Mouse (Mus musculus) induced T-regulatory cell, adult 2 months (primary cell): ENCODE data around the gene Zfp866.
A peak's percentile ranks its signal among the peaks of the same experiment; 100 is the strongest.

Experiments used
- DNase-seq: peaks from one replicate; pipeline ENCODE4 v3.0.0-alpha.2; 2012; ENCODE audit warnings: low read depth

Gene Zfp866

DNA sequence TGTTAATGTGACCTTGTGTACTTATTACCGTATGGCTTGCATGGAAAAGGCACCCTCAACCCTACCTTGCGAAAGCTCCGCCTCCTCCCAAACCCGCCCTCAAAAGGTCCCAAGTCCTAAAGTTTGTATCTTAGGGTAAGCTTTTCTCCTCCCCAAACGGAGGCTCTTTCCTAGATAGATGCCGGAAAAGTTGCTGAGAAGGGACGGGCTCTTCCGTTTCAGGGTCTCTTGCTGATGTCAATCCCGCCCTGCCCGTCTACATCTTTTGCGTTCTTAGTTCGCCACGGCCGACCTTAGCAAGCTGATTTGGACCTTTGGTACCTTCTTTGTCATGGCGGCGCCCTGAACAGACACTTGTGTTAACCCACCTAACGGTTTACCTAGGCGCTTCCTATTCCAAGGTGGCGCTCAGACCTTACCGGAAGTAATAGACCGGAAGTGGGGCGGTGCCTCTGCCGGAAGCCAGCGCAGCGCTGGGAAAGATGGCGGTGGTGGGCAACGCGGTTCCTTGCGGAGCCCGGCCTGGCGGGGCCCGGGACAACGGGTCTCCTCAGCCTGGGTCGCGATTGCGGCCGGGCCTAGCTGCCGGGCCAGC is at the start of gene Zfp866, which contains the start of gene Atp13a1:
Gene Zfp866 (minus strand): TSS at position 406 of the 595 bp plus-strand sequence.
Gene Atp13a1 (plus strand): TSS at position 391 of the 595 bp plus-strand sequence.
- peak; percentile 96 for DNase-seq

DNA sequence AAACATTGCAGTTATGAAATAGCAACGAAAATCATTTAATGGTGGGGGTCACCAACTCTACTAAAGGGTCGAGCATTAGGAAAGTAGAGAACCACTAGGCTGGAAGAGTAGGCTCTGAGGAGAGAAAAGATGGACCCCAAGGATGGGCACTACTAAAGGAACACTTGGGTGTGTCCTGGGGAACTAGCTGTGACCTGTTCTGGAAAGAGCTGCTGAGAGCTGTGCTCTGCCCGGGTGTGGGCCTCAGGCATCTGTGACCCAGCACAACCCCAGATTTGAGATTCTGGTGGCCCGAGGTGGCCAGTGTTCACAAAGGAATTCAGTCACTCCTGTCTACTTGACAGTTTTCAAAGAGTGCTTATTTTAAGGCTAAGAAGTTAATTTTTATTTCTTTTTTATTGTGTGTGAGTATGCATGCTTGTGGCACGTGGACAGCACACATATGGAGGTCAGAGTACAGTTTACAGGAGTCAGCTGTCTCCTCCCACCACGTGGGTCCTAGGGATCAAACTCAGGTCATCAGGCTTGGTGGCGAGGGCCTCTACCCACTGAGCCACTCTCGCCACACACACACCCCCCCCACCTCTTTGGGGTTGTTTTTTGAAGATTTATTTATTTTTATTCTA is 46.2 kb upstream of the Zfp866 start:
- no peak for DNase-seq

DNA sequence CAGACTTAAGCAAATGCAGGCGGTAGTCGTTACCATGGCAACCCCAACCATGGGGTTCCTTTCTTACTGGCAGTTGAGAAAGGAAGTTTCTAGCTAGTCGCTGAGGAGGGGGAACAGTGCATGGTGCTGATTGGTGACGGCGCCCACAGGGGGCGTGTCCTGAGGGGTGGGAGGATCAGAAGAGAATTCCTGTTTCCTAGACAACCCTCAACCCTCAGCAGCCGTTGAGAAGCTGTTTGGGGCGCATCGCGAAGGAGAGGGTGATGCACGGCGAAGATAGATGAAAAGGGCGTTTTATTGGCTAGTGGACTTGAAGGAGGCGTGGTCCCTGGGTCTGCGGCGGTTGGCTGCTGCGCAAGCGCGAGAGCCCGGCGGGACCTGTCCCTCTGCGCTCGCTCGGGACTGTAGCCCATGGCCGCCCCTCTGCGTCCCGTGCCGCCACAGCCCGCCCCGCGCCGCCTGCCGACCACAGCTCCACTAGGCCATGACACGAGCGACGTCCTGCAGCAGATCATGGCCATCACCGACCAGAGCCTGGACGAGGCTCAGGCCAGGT is 41.4 kb upstream of the Zfp866 start, which contains the start of gene Pbx4:
Gene Pbx4 (plus strand): TSS at position 194 of the 556 bp plus-strand sequence.
- DNase-seq, result peak; percentile 99

DNA sequence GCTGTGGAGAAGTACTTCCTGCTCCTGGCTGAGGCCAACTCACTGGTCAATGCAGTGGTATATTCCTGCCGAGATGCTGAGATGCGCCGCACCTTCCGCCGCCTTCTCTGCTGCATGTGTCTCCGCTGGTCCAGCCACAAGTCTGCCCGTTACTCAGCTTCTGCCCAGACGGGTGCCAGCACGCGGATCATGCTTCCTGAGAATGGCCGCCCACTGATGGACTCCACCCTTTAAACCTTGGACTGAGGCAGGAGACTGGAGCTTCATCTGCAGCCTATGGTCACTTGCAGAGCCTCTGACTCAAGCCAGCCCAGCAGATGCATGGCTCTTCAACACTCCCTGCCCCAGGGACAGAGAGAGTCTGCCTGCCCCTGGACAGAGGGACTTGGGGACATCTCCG is 35.4 kb upstream of the Zfp866 start:
- no peak for DNase-seq

DNA sequence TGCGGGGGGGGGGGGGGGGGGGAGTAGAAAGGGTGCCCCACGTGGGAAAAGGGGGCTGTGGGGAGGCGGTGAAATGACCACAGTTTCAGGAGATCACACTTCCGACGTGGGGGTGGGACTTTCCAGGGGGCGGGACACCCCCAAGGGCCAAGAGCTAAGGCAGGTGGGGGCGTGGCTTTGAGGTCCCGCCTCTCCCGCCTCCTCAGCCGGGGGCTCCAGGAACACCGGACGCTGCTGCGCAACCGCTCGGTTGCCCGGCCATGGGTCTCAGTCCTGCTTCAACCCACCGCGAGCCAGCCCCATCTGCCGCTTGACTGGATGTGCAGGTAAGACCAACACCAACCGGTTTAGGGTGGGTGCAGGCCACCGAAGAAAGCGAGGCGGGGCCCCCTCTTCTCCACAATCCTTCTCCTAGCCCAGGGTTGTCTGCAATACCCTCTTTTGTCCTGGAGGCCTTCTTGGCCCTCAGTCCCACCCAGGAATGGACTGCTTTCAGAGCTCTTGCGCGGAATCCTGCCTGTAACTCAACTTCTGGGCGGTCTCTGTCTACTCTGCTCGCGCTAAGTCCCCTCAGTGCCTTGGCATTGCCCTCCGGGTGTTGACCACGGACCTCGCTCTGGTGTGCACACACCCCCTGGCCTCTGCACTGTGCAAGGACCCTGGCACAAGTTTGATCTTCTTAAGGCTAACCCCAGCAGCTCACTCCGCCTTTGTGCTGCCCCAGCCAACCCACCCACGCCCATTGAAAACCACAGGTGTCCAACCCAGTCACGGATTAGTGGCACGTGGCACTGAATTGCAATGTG is 31.6 kb upstream of the Zfp866 start, which contains the start of gene Lpar2:
Gene Lpar2 (plus strand): TSS at position 44 of the 806 bp plus-strand sequence.
- peak; percentile 92 for DNase-seq

DNA sequence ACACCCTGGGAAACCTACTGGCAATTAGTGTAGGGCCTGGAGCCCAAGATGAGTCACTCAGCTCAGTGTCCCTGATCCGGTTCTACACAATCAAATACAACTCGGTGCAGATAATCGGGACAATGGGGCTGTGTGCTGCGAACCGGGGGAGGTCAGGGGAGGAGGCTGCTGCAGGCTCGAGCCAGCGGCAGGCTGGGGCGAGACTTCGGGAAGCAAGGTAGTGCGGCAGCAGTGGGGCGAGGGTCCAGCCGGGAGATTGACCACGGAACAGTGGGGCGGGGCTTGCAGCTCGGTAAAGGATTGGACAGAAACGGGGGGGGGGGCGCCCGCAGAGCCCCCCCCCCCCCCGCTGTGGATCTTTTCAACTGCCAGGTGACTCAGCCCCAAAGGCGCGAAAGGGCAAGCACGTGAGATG is 31.0 kb upstream of the Zfp866 start:
- DNase-seq, result no peak

GRCm38 (mm10) chr8:69820466-69820865 is 29.5 kb upstream of the Zfp866 start:
- no peak for DNase-seq

GRCm38 (mm10) chr8:69815396-69815795 is 24.4 kb upstream of the Zfp866 start:
- no peak for DNase-seq

- no peak for DNase-seq
These were observed 23.9 kb upstream of the Zfp866 start for GRCm38 (mm10) chr8:69814881-69815280.

DNA sequence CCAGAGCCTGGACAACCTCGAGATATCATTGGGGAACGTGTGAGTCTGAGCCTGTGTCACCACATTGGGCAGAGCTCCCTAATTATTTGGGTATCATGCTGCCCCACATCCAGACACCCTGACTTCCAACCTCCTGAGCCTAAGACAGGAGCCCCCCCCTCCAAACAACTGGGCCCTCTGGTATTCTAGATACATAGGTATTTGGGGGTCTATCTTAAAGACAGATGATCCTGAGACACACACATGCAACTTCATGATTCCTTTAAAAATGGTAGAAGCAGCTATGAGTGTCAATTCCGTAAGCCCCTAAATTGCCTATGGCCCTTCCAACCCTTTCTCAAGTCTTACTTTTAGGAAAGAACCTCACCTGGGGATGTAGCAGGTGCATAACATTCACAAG is 18.8 kb upstream of the Zfp866 start:
- DNase-seq, result no peak

- DNase-seq, result peak; percentile 75
These were observed 18.0 kb upstream of the Zfp866 start for GRCm38 (mm10) chr8:69808864-69809403.

GRCm38 (mm10) chr8:69808094-69808863 is 17.3 kb upstream of the Zfp866 start, which contains the start of gene Gmip:
Gene Gmip, plus strand, starts transcription at chr8:69808679.
- DNase-seq, result peak; percentile 94

DNA sequence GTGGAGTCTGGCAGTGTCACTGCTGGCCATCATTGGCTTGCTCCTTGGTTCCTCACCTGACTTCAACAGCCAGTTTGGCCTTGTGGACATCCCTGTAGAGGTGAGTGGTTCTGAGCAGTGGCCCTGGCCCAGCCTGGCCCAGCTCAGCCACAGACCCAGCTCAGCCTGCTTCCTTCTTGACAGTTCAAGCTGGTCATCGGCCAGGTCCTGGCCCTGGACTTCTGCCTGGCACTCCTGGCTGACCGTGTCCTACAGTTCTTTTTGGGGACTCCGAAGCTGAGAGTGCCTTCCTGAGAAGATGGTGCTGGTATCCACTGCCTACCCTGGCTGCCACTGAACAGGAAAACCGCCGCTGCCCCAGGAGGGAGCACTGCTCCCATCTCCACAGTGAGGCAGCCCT is 16.3 kb upstream of the Zfp866 start:
- no peak for DNase-seq

- DNase-seq, result no peak
These were observed 14.5 kb upstream of the Zfp866 start for GRCm38 (mm10) chr8:69805491-69805890.

DNA sequence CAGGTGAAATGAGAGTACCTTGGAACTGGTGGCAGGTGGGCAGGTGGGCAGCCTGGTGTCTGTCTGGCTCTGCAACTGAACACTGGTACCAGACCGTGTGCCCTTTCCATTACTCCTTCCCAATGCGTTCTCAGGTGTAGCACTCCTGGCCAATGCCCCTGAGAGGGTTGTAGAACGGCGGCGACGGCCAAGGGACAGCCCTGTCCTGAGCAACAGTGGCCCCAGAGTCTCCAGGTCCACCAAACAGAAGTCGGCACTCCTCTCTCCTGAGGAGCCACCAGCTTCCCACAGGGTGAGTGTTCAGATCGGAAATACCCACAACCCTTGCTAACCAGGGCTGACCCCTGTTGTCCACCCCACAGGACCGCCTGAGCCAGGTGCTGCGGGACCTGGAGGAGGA is 14.1 kb upstream of the Zfp866 start:
- DNase-seq, result no peak

- no peak for DNase-seq
These were observed 13.6 kb upstream of the Zfp866 start for GRCm38 (mm10) chr8:69804537-69804936.

DNA sequence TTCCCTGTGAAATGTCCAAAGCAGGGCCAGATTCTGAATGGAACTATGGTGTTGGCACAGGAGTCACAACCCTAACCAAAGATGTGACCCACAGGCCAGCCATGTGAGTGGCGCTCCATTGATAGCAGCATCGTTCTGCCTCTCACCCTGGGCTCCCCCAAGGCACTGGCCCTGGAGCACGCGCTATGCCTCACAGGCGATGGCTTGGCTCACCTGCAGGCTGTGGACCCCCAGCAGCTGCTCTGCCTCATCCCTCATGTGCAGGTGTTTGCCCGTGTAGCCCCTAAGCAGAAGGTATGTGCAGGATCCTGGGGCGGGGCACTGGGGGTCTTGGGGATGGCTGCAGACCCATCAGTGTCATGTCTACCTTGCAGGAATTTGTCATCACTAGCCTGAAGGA is 12.4 kb upstream of the Zfp866 start:
- no peak for DNase-seq

DNA sequence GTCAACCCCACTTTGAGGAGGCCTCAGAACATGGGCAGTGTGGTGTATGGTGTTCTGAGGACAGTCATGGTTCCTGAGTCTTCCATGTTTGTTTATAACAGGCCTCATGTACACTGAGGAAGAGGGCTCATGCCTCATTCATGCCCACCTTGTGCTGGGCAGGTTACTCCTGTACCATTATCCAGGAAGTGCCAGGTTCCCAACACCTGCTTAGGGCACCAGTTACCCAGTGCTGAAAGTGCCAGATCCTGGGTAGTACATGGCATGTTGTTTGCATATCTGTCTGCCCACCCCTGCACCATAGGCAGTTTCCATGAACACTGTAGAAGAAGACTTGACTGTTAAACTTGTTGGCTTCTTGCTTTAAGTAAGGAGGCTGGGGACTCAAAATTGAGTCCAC is 11.2 kb upstream of the Zfp866 start:
- no peak for DNase-seq

GRCm38 (mm10) chr8:69801796-69802195 is 10.8 kb upstream of the Zfp866 start:
- no peak for DNase-seq

GRCm38 (mm10) chr8:69799946-69800345 is 9.0 kb upstream of the Zfp866 start:
- no peak for DNase-seq

DNA sequence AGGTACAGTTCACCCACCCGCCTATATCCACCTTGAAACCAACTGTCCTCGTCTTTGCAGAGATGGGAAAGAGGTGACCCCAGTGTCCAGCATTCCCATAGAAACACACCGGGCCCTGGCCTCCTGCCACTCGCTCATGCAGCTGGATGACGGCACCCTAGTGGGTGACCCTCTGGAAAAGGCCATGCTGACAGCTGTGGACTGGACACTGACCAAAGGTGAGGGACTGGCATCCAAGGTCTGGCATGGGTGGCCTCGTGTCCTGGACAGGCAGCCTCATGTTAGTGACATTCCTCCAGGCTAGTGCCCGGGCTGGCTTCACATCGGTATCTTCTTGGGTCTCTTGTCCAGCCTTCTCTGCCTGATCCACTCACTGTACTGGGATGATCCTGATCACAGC is 8.3 kb upstream of the Zfp866 start:
- DNase-seq, result no peak
